Mouse (Mus musculus) left cerebral cortex, adult 2 months (tissue): ENCODE measurements at regions not wholly inside any gene's neighbourhood (a gene's known extent, or its start where the extent isn't known, plus 50 kb on each side); places are given as distances from the start of the nearest gene placed in this dataset.

ENCODE experiments used
- DNase-seq, 2 experiments: peaks; one replicate each; pipeline ENCODE4 v3.0.0; 2021 to 2022; ENCODE audit warnings: low spot score in 2 of 2, mixed read lengths in 1 of 2; ENCODE audit errors: extremely low spot score in 1 of 2
- H3K27ac ChIP-seq: fragments of 200-600 bp; 2 replicates; pipeline ENCODE4 v1.8.1; 2022
- H3K4me3 ChIP-seq: fragments of 200-600 bp; 2 replicates; pipeline ENCODE4 v1.8.1; 2022
- CTCF ChIP-seq: fragments of 200-600 bp; IDR thresholded peaks from 2 replicates; pipeline ENCODE4 v1.8.1; 2022; ENCODE audit warnings: antibody characterized with exemption, mild to moderate bottlenecking, moderate library complexity
- intact Hi-C: fragments of 180-260 bp; cut with DNase I; formaldehyde crosslinking; loops from one replicate; pipeline ENCODE4 v1.15.1; 2025

- no peak for DNase-seq
- H3K4me3 ChIP-seq = no peak overlapping the region
- intact Hi-C loops = no loop called here
- no peak overlapping the region for H3K27ac ChIP-seq
- no peak for TF ChIP-seq CTCF
Measured at GRCm38 (mm10) chr16:5570619-5571018, 314.5 kb upstream of the Rbfox1 start.

GRCm38 (mm10) chr16:5569101-5569500, 313.3 kb upstream of the Eef2kmt start:
- no peak for TF ChIP-seq CTCF
- H3K27ac ChIP-seq = no peak overlapping the region

GRCm38 (mm10) chr16:5549026-5549425, 293.2 kb upstream of the Eef2kmt start:
- intact Hi-C loops = no loop called here
- no peak overlapping the region for H3K4me3 ChIP-seq

More at GRCm38 (mm10) chr16:5569101-5569500, 313.3 kb upstream of the Eef2kmt start:
- H3K4me3 ChIP-seq = no peak overlapping the region
- intact Hi-C loops = no loop called here
- no peak for DNase-seq

GRCm38 (mm10) chr16:5548602-5549001, 292.8 kb upstream of the Eef2kmt start:
- H3K4me3 ChIP-seq = no peak overlapping the region
- H3K27ac ChIP-seq = no peak overlapping the region
- no peak for TF ChIP-seq CTCF
- intact Hi-C loops = no loop called here
- no peak for DNase-seq

More at GRCm38 (mm10) chr16:5549026-5549425, 293.2 kb upstream of the Eef2kmt start:
- no peak for TF ChIP-seq CTCF
- no peak overlapping the region for H3K27ac ChIP-seq
- DNase-seq = no peak

- H3K4me3 ChIP-seq = no peak overlapping the region
- TF ChIP-seq CTCF = peak; percentile 17
- no peak for DNase-seq
- intact Hi-C loops = no loop called here
- no peak overlapping the region for H3K27ac ChIP-seq
Measured at GRCm38 (mm10) chr16:5546808-5547207, 291.0 kb upstream of the Eef2kmt start.

GRCm38 (mm10) chr16:5545801-5546200, 290.0 kb upstream of the Eef2kmt start:
- intact Hi-C loops = loop anchor here (2.0 kb wide), 1 partner anchor 473 kb away; no protein-coding TSS in a partner anchor
- TF ChIP-seq CTCF = no peak
- no peak for DNase-seq
- H3K4me3 ChIP-seq = no peak overlapping the region
- H3K27ac ChIP-seq = no peak overlapping the region

GRCm38 (mm10) chr16:5544436-5544835, 288.7 kb upstream of the Eef2kmt start:
- no peak for TF ChIP-seq CTCF
- Histone ChIP-seq H3K27ac (no peak overlapping the region), H3K4me3 (no peak overlapping the region)
- DNase-seq = no peak
- intact Hi-C loops = loop anchor here (2.0 kb wide), 1 partner anchor 474 kb away; no protein-coding TSS in a partner anchor

- Histone ChIP-seq H3K4me3 (no peak overlapping the region), H3K27ac (no peak overlapping the region)
- TF ChIP-seq CTCF = no peak
- no peak for DNase-seq
- intact Hi-C loops = loop anchor here (5.0 kb wide), 2 partner anchors 232 to 393 kb away; no protein-coding TSS in a partner anchor
Measured at GRCm38 (mm10) chr16:5538836-5539510, 283.2 kb upstream of the Eef2kmt start.

GRCm38 (mm10) chr16:5537286-5538204, 281.8 kb upstream of the Eef2kmt start:
- intact Hi-C loops = loop anchor here (5.0 kb wide), 2 partner anchors 230 to 395 kb away; no protein-coding TSS in a partner anchor
- Histone ChIP-seq H3K4me3 (no peak overlapping the region), H3K27ac (no peak overlapping the region)
- peak; percentile 62 for TF ChIP-seq CTCF
- DNase-seq = no peak

- TF ChIP-seq CTCF = no peak
- Histone ChIP-seq H3K27ac (no peak overlapping the region), H3K4me3 (no peak overlapping the region)
- DNase-seq = no peak
- intact Hi-C loops = loop anchor here (5.0 kb wide), 2 partner anchors 229 to 396 kb away; no protein-coding TSS in a partner anchor
Measured at GRCm38 (mm10) chr16:5536515-5536972, 280.8 kb upstream of the Eef2kmt start.

- intact Hi-C loops = loop anchor here (2.0 to 5.0 kb wide), 4 partner anchors 63 to 397 kb away; no protein-coding TSS in a partner anchor
- Histone ChIP-seq H3K4me3 (no peak overlapping the region), H3K27ac (no peak overlapping the region)
- no peak for DNase-seq
- no peak for TF ChIP-seq CTCF
Measured at GRCm38 (mm10) chr16:5535414-5535813, 279.6 kb upstream of the Eef2kmt start.

- intact Hi-C loops = loop anchor here (2.0 to 5.0 kb wide), 4 partner anchors 62 to 397 kb away; no protein-coding TSS in a partner anchor
- TF ChIP-seq CTCF = peak; percentile 53
- DNase-seq = peak; percentile 60 to 77
- no peak overlapping the region for H3K4me3 ChIP-seq
- H3K27ac ChIP-seq = no peak overlapping the region
Measured at GRCm38 (mm10) chr16:5534862-5535261, 279.1 kb upstream of the Eef2kmt start.
